Mouse (Mus musculus): Measurements from ENCODE around the gene Tigit. TPM values are rescaled to one million over a fixed set of nuclear protein-coding genes. Genes with fewer than 3 reads are reported as not detected.

The Tigit gene
- polyA plus RNA-seq, 1 experiment from 2014 or later = not detected

GRCm38 (mm10) chr16:43603591-43604141 is 60.3 kb downstream of the Tigit start:
- no peak overlapping the region for H3K4me3 ChIP-seq (ENCODE audit: control insufficient read depth in 1 of 2, insufficient read depth in 1 of 2, low read depth in 1 of 2, low read length in 2 of 2)
- H3K27me3 ChIP-seq (ENCODE audit: control insufficient read depth, insufficient read depth, low read length) = no peaks in the 10 kb centered on the region
- H3K4me2 ChIP-seq (ENCODE audit: low read length) = no peak overlapping the region
- H3K36me3 ChIP-seq (ENCODE audit: control insufficient read depth, insufficient read depth, low read length) = 0 out of 2 replicates have a peak, but pooled peaks cover 4% of the 10 kb centered on the region
- peaks cover 4 to 10% of the 10 kb centered on the region in 2 experiments for H3K4me1 ChIP-seq (ENCODE audit: control insufficient read depth in 2 of 2, insufficient read depth in 2 of 2, low read length in 2 of 2)
- 28% methylated on average over 9 of the region's 9 CpGs for WGBS
- H3K9me3 ChIP-seq (ENCODE audit: control insufficient read depth, low read length) = no peaks in the 10 kb centered on the region
- peak overlapping the region in 1 of 2 experiments; percentile 19; a peak in 1 of 4 replicates for H3K27ac ChIP-seq (replicated peaks in 1 of 2; ENCODE audit: control insufficient read depth in 1 of 2, insufficient read depth in 1 of 2, low read depth in 2 of 2, low read length in 2 of 2)
- no peak for ATAC-seq (ENCODE audit: insufficient number of reproducible peaks, insufficient read depth, low FRiP score, low read depth)
- no peak overlapping the region for H3K9ac ChIP-seq (ENCODE audit: low read length)

GRCm38 (mm10) chr16:43602573-43602972 is 61.4 kb downstream of the Tigit start:
- Histone ChIP-seq H3K27ac (replicated peaks in 1 of 2; ENCODE audit: control insufficient read depth in 1 of 2, insufficient read depth in 1 of 2, low read depth in 2 of 2, low read length in 2 of 2) (no peak overlapping the region), H3K9ac (ENCODE audit: low read length) (no peak overlapping the region), H3K4me2 (ENCODE audit: low read length) (no peak overlapping the region), H3K27me3 (ENCODE audit: control insufficient read depth, insufficient read depth, low read length) (no peaks in the 10 kb centered on the region), H3K4me3 (ENCODE audit: control insufficient read depth in 1 of 2, insufficient read depth in 1 of 2, low read depth in 1 of 2, low read length in 2 of 2) (no peak overlapping the region), H3K36me3 (ENCODE audit: control insufficient read depth, insufficient read depth, low read length) (0 out of 2 replicates have a peak, but pooled peaks cover 4% of the 10 kb centered on the region), H3K9me3 (ENCODE audit: control insufficient read depth, low read length) (no peaks in the 10 kb centered on the region), H3K4me1 (ENCODE audit: control insufficient read depth in 2 of 2, insufficient read depth in 2 of 2, low read length in 2 of 2) (peaks cover 6 to 15% of the 10 kb centered on the region in 2 experiments)
- no peak for ATAC-seq (ENCODE audit: insufficient number of reproducible peaks, insufficient read depth, low FRiP score, low read depth)
- 80% methylated on average over 4 of the region's 4 CpGs for WGBS

GRCm38 (mm10) chr16:43599707-43600106 is 64.2 kb downstream of the Tigit start:
- no peaks in the 10 kb centered on the region for H3K27me3 ChIP-seq (ENCODE audit: control insufficient read depth, insufficient read depth, low read length)
- H3K4me1 ChIP-seq (ENCODE audit: control insufficient read depth in 2 of 2, insufficient read depth in 2 of 2, low read length in 2 of 2) = peaks cover 6 to 18% of the 10 kb centered on the region in 2 experiments
- H3K9me3 ChIP-seq (ENCODE audit: control insufficient read depth, low read length) = no peaks in the 10 kb centered on the region
- H3K9ac ChIP-seq (ENCODE audit: low read length) = no peak overlapping the region
- no peak overlapping the region for H3K27ac ChIP-seq (replicated peaks in 1 of 2; ENCODE audit: control insufficient read depth in 1 of 2, insufficient read depth in 1 of 2, low read depth in 2 of 2, low read length in 2 of 2)
- no peak overlapping the region for H3K4me2 ChIP-seq (ENCODE audit: low read length)
- 0 out of 2 replicates have a peak, but pooled peaks cover 4% of the 10 kb centered on the region for H3K36me3 ChIP-seq (ENCODE audit: control insufficient read depth, insufficient read depth, low read length)
- WGBS = 79% methylated on average over 2 of the region's 2 CpGs
- no peak for ATAC-seq (ENCODE audit: insufficient number of reproducible peaks, insufficient read depth, low FRiP score, low read depth)
- no peak overlapping the region for H3K4me3 ChIP-seq (ENCODE audit: control insufficient read depth in 1 of 2, insufficient read depth in 1 of 2, low read depth in 1 of 2, low read length in 2 of 2)

MicroRNAs encoded within 50 kb of the gene (microRNA counts, 519-probe panel; counts per million panel counts)
- 322 counts per million, percentile 70 among the panel's probes with 10 or more counts for microRNA mmu-miR-568

Small RNAs within 50 kb of the gene (microRNA-seq; reads per million reads assigned to microRNA genes)
- gene Mir568 = not detected

Other genes with a start within 250 kb of the Tigit start
- not detected in 2 replicates for gene Drd3, start 89.9 kb upstream of the Tigit start, polyA plus RNA-seq (2014; fragmentation: Nextera tagmentation; extraction: Ambion mirVana)
- gene Ccdc191, start 225.7 kb upstream of the Tigit start, polyA plus RNA-seq (2014; fragmentation: Nextera tagmentation; extraction: Ambion mirVana) = 6.9 and 9.4 TPM in 2 replicates

Data from heart, embryonic 14.5 days (tissue).